Mouse (Mus musculus): Measurements from ENCODE around the gene Cd207.

Cd207 gene

DNA sequence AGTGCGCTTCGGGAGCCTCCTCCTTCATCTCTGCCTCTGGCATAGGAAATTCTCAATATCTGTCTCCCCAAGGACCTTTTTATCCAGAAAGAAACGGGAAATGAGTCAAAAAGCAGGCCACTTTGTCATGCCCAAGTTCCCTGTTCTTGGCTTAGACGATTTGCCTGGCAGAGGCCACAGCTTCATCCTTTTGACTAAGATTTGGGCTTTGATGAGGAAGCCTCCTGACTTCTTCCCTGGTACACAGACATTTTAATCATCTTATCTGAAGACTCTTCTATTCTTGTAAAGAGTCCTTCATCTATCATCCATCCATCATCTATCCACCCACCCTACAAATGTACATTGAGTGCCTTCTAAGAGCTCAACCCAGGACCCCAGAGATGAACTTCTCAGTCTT, at the start of gene Cd207:
TSS of gene Cd207 (minus strand) at position 101 of the 400 bp plus-strand sequence.
- no peak for DNase-seq (ENCODE audit: low spot score in 2 of 2)

GRCm38 (mm10) chr6:83727178-83727577, 49.5 kb upstream of the Cd207 start:
- DNase-seq (ENCODE audit: low spot score in 2 of 2), result no peak

- DNase-seq (ENCODE audit: low spot score in 2 of 2), result no peak
Observed at GRCm38 (mm10) chr6:83722526-83722925, 44.9 kb upstream of the Cd207 start.

- no peak for DNase-seq (ENCODE audit: low spot score in 2 of 2)
Observed at GRCm38 (mm10) chr6:83717026-83717425, 39.4 kb upstream of the Cd207 start.

DNA sequence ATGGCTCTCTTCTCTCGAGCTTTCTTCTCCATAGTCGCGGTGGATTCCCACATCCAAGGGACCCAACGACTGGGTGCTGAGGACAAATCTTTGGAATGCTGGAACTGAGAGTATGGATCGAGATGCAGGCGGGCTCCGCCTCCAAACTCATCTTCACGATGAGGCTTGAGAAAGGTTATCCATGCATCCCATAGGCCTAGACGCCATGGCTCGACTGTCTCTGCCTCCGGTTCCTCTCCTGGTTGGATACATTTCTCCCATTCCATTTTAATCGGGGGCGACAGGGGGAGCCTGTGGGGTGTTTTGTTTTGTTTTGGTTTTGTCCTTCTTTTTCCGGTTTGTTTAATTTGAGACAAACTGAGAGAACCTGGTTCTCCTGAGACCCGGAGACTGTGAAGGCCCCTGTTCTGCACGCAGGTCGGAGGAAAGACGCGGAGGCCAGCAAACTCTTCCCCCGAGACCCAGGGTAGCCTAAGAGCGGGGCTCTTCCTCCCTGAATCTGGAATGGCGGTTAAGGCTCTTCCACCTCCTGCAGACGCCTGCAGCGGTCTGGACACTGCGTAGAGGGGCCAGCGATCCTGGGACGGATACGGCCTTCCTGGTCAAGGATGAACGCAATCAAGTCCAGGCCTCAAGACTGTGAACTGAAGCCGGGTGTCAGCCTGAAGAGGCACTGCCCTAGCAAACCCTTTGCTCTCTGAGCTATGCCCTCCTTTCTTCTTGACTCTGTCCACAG, 38.0 kb upstream of the Cd207 start:
- DNase-seq (ENCODE audit: low spot score in 2 of 2), result no peak

GRCm38 (mm10) chr6:83714221-83715123, 36.8 kb upstream of the Cd207 start:
- DNase-seq (ENCODE audit: low spot score in 2 of 2), result no peak

DNA sequence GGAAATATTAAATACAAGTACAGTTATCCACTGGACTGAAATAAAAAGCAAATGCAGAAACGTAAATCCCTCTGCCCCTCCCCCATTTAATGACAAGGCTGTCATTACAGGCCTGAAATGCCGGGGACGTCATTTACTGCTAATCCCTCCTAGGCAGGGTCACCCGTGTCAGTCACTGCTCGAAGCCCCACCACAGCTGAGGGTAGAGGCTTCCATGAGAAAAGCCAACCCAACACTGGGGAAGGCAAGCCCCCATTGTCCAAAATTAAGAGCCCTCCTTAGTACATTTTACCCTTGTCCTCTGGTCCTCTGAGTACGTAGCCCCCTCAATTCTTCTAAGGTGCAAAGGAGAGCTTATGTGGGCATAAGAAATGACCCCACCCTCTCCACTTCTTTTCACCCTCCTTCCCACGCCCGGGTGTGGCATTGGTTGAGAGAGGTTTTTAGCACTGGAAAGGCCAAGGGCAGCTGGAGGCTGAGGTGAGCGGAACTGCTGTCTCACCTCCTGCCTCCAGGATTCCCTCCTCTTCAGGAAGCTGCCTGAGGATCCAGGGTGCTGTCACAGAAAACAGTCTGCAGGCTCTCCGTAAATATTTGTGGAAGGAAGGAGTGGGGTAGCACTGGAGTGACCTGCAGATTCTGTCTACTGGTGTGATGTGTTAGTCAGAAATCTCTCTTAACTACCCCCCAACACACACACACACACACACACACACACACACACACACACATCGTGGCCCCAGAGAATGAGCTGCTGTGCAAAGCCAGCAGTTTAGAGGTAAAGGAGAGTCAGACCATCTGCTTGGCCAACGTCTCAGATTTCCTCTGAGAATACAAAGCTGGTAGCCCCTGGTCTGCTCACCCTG, 35.8 kb upstream of the Cd207 start:
- DNase-seq (ENCODE audit: low spot score in 2 of 2), result no peak

DNA sequence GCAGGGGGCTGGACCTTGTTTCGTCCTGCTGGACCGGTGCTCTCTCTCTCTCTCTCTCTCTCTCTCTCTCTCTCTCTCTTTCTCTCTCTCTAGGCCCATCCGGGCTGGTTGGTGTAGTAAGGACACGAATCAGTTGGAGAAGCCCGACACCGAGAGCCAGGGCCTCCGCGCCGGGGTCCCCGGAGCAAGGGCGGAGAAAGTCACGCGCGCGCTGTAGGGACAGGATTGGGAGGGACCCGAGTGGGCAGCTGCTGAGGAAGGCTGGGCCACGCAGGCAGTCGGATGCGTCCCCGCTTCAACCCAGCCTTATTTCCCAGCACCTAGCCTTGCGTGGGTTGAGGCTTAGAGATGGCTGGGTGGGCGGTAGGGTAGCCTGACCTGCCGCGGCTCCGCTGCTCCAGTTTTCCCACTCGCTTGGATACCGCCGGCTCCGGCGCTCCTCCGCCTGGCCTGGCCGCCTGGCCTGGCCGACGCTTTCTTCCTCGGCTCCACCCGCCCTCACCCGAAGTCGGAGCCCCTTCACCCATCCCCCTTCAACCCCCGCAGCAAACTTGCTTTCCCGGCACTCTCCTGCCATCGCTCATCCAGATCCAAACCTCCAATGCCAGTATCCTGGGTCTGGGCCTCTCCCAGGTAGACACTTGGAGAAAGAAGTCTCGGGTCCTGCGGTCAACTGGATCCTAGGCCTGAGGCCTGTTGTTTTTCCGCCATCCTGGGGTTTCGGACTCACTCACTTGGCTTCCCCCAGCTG, 34.2 kb upstream of the Cd207 start:
- DNase-seq (ENCODE audit: low spot score in 2 of 2), result no peak

DNA sequence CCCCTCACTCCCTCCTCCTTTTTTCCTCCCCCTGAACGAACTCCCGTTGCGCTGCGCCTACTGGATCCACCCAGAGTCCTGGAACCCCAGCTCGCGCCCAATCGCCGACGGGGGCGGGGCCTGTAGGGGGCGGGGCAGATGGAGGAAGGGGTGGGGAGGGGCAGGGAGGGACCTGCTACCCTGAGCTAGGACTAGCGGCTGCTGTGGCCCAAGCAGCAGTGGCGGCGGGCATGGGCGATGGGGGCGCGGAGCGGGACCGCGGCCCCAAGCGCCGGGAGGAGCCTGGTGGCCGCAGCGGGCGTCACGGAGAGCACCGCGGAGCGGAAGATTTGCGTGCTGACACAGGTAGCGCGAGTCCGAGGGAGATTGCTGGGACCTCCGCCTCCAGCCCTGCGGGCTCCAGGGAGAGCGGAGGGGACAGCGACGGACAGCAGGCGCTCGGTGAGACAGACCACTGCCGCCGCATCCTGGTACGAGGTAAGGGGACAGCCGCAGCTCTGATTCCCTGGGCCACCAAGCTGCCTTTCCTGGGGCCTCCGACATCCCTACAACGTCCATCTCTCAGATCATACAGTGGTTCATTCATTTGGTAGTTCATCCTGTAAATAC, 33.5 kb upstream of the Cd207 start, which contains the start of gene Vax2:
TSS of gene Vax2 (plus strand) at position 198 of the 609 bp plus-strand sequence.
- peak; percentile 37 to 42 for DNase-seq (ENCODE audit: low spot score in 2 of 2)

DNA sequence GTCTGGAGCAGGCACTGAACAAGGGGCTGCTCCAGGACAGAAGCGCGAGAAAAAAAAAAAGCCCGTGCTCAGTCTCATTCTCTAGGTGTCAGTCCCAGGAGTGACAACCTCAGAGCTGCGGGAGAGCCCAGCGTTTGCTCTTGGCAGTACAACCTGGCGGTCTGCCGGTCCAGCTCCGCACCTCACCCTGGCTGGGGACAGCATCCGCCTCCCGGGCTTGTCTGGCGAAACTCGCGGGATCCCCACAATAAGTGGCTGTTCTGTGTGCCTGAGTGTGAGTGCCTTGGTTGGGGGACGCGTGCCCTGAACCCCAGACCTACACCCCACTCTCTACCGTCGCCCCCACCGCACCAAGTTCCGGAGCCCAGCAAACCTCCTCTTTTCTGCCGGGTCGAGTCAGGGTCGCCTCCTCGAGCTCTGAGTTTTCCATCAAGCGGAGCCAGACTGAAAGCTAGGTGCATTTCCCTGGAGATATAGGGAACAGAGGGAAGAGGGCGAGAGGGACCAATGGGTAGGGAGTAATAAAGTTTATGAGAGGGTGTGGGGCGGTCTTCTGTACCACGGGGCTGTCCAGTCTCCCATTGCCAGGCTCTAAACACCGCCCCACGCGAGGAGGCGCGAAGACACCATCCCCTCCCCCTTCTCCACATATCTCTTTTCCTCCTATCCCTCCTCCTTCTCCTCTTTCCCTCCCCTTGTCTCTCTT, 32.9 kb upstream of the Cd207 start:
- DNase-seq (ENCODE audit: low spot score in 2 of 2), result no peak

DNA sequence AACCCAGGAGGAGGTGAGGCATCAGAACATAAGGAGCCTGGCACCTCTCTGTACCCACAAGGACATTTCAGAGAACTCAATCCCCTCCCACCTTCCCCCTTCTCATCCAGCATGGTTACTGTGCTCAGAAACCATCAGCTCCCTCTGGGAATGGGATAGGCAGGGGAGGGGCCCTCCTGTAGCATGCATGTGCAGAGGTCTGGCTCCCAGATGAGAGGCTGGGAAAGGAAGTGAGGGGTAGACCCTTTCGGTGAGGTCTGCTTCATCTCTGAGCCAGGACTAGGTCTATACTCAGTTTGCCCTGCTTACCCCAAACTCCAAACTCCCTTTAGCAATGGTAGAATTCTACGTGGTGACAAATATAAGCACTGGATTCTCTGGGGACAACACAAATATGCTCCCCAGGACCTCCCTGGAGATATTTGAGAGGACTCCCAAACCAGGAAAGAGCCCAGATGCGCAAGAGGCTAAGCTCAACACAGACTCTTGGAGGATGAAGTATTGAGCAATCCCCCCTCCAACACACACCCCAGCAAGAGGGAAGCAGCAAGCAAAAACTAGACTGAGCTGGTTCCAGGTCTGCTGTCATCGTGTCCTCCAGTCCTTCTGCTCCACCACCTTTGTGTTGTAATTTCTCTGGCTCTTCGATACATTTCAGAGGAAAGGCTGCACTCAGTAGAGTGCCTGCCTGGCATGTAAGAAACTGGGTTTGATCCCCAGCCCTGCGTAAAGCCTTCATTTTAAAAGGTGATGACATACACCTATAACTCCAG, 30.3 kb upstream of the Cd207 start:
- no peak for DNase-seq (ENCODE audit: low spot score in 2 of 2)

- DNase-seq (ENCODE audit: low spot score in 2 of 2), result no peak
Observed at GRCm38 (mm10) chr6:83704701-83705100, 27.0 kb upstream of the Cd207 start.

DNA sequence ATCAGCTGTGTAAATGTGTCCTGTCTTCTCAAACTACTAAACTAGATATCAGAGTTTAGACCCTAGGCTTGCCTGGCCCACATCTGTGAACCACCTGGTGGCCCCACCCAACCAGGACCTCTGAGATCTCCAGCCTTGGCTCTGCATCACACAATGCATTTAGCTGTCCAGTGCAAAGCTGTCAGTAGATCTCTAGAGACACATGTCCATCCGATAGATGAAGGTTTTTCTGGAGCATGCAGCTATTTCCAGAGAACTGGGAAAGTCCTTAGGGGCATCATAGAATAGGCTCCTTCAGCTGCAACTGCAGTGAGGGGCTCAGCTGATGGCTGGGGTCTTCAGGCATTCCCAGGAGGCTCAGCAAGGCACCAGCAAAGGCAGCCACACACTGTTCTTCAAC, 26.6 kb upstream of the Cd207 start:
- DNase-seq (ENCODE audit: low spot score in 2 of 2), result no peak

GRCm38 (mm10) chr6:83703722-83704078, 26.0 kb upstream of the Cd207 start:
- no peak for DNase-seq (ENCODE audit: low spot score in 2 of 2)

GRCm38 (mm10) chr6:83703000-83703721, 25.5 kb upstream of the Cd207 start:
- no peak for DNase-seq (ENCODE audit: low spot score in 2 of 2)

GRCm38 (mm10) chr6:83702146-83702999, 24.7 kb upstream of the Cd207 start:
- DNase-seq (ENCODE audit: low spot score in 2 of 2), result no peak

DNA sequence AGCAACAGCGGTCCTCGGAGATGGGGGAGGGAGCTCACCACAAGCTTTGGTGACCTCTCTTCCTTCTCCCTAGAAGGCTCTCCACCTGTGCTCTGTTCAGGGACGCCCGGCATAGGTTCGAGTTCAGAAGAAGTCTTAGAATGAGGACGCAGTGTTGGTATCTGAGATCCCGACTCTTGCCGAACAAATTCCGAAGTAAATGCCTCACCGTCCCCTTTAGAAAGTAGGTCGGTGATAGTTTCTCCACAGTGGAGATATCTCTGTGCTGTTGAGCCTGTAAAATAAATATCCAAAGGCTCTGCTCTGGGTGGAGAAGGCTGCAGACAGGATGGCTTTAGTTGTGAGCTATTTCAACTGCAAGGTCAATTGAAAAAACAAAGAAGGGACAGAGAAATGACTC, 23.3 kb upstream of the Cd207 start:
- no peak for DNase-seq (ENCODE audit: low spot score in 2 of 2)

DNA sequence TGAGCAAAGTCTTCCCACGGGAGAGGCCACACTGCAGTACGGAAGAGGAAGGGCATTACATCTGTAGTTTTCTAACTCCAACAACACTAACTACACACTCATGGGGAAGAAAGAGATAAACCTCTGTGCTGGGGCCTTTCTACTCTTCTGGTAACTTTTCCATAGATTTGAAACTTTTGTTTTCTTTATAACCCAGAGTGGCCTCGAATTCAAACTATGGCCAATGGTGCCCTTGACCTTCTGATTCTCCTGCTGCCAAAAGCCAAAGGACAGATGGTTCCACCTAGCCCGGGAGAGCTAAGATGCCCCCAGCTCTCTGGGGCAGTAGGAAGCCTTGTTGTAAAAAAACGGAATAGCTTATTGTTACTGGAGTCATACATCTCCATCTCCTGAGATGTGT, 22.3 kb upstream of the Cd207 start:
- DNase-seq (ENCODE audit: low spot score in 2 of 2), result no peak

All from heart, adult 9 months (tissue).